Mouse (Mus musculus): ENCODE results near the gene Fam155a. TPM values are rescaled to one million over a fixed set of nuclear protein-coding genes. Genes with fewer than 3 reads are reported as not detected.

Gene Fam155a
- total and polyA plus RNA-seq, 2 experiments from 2014 or later, result 0.04 to 1.4 TPM

GRCm38 (mm10) chr8:9255316-9255715 lies 515.6 kb downstream of the Fam155a start:
- DNase-seq (ENCODE audit: low spot score) (no peak), ATAC-seq (ENCODE audit: insufficient read depth, low read depth) (no peak)
- H3K9me3 ChIP-seq (replicated peaks; ENCODE audit: control insufficient read depth, low read length), result no peaks in the 10 kb centered on the region
- no peak for TF ChIP-seq EP300 (IDR thresholded peaks at IDR 0.05; ENCODE audit: low read depth)
- no peak for TF ChIP-seq CTCF (IDR thresholded peaks at IDR 0.05; ENCODE audit: low read depth)
- 87% methylated on average over 5 of the region's 5 CpGs for WGBS
- no peaks in the 10 kb centered on the region for H3K36me3 ChIP-seq (replicated peaks; ENCODE audit: control insufficient read depth, insufficient read depth, low read length)
- H3K4me3 ChIP-seq (ENCODE audit: low read depth, low read length), result no peak overlapping the region
- H3K27ac ChIP-seq (ENCODE audit: low read depth), result no peak overlapping the region
- H3K9ac ChIP-seq (replicated peaks; ENCODE audit: low read depth, low read length), result no peak overlapping the region
- H3K4me2 ChIP-seq (ENCODE audit: low read depth, low read length), result no peak overlapping the region
- H3K27me3 ChIP-seq (ENCODE audit: control insufficient read depth, insufficient read depth, low read length), result no peaks in the 10 kb centered on the region
- H3K4me1 ChIP-seq (ENCODE audit: control insufficient read depth, insufficient read depth), result no peaks in the 10 kb centered on the region

DNA sequence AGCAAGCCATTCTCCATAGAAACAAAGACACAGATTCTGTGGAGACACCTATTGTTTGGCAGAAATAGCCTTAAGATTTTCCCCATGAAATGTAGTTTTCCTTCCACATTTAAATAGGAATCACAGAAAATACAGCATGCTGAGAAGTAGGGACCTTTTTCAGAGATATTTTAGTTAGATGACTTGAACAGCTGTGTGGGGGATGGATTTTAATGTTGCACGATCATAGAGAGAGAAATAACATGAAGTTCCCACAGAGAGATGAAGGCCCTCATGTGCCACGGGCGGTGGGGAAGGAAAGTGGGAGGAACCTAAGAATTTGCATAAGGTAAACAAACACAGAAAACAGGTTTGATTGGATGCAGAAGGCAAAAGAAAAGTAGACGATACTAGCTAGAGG lies 518.0 kb downstream of the Fam155a start:
- Histone ChIP-seq H3K4me1 (ENCODE audit: control insufficient read depth, insufficient read depth) (no peaks in the 10 kb centered on the region), H3K27ac (ENCODE audit: low read depth) (no peak overlapping the region), H3K9me3 (replicated peaks; ENCODE audit: control insufficient read depth, low read length) (no peaks in the 10 kb centered on the region), H3K36me3 (replicated peaks; ENCODE audit: control insufficient read depth, insufficient read depth, low read length) (no peaks in the 10 kb centered on the region), H3K27me3 (ENCODE audit: control insufficient read depth, insufficient read depth, low read length) (no peaks in the 10 kb centered on the region), H3K4me3 (ENCODE audit: low read depth, low read length) (no peak overlapping the region), H3K4me2 (ENCODE audit: low read depth, low read length) (no peak overlapping the region), H3K9ac (replicated peaks; ENCODE audit: low read depth, low read length) (no peak overlapping the region)
- ATAC-seq (ENCODE audit: insufficient read depth, low read depth), result no peak
- WGBS, result 62% methylated on average over 4 of the region's 4 CpGs
- no peak for DNase-seq (ENCODE audit: low spot score)
- TF ChIP-seq CTCF (IDR thresholded peaks at IDR 0.05; ENCODE audit: low read depth), result no peak
- no peak for TF ChIP-seq EP300 (IDR thresholded peaks at IDR 0.05; ENCODE audit: low read depth)

- H3K4me2 ChIP-seq (ENCODE audit: low read depth, low read length), result no peak overlapping the region
- no peak overlapping the region for H3K4me3 ChIP-seq (ENCODE audit: low read depth, low read length)
- TF ChIP-seq EP300 (IDR thresholded peaks at IDR 0.05; ENCODE audit: low read depth) (no peak), CTCF (IDR thresholded peaks at IDR 0.05; ENCODE audit: low read depth) (no peak)
- no peak overlapping the region for H3K27ac ChIP-seq (ENCODE audit: low read depth)
- whole genome bisulfite sequencing, result 70% methylated on average over 17 of the region's 17 CpGs
- DNase-seq (ENCODE audit: low spot score) (no peak), ATAC-seq (ENCODE audit: insufficient read depth, low read depth) (no peak)
- no peaks in the 10 kb centered on the region for H3K36me3 ChIP-seq (replicated peaks; ENCODE audit: control insufficient read depth, insufficient read depth, low read length)
- H3K9me3 ChIP-seq (replicated peaks; ENCODE audit: control insufficient read depth, low read length), result no peaks in the 10 kb centered on the region
- no peak overlapping the region for H3K9ac ChIP-seq (replicated peaks; ENCODE audit: low read depth, low read length)
- H3K4me1 ChIP-seq (ENCODE audit: control insufficient read depth, insufficient read depth), result no peaks in the 10 kb centered on the region
- no peaks in the 10 kb centered on the region for H3K27me3 ChIP-seq (ENCODE audit: control insufficient read depth, insufficient read depth, low read length)
Measured at GRCm38 (mm10) chr8:9248109-9248821, 522.7 kb downstream of the Fam155a start.

DNA sequence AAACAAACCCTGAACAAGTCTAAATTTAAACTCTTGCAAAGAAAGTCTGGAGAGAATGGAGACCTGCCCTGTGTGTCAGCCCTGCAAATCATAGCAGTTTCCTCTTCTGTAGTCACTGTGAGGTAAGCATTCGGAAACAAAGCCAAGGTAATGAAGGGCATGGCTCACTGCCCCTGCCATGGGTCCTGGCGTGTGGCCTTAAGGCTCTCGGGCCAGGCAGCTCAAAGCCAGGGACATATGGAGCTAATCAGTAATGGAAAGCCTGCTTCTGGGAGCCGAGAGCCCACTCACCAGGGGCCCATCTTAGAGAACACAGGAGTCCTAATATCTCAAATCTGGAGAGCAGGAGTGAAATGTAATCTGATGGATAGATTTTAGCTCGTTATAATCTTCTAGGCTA lies 525.0 kb downstream of the Fam155a start:
- Histone ChIP-seq H3K4me3 (ENCODE audit: low read depth, low read length) (no peak overlapping the region), H3K9me3 (replicated peaks; ENCODE audit: control insufficient read depth, low read length) (no peaks in the 10 kb centered on the region), H3K27ac (ENCODE audit: low read depth) (no peak overlapping the region), H3K36me3 (replicated peaks; ENCODE audit: control insufficient read depth, insufficient read depth, low read length) (no peaks in the 10 kb centered on the region), H3K27me3 (ENCODE audit: control insufficient read depth, insufficient read depth, low read length) (no peaks in the 10 kb centered on the region), H3K4me1 (ENCODE audit: control insufficient read depth, insufficient read depth) (no peaks in the 10 kb centered on the region), H3K4me2 (ENCODE audit: low read depth, low read length) (no peak overlapping the region), H3K9ac (replicated peaks; ENCODE audit: low read depth, low read length) (no peak overlapping the region)
- DNase-seq (ENCODE audit: low spot score), result no peak
- no peak for ATAC-seq (ENCODE audit: insufficient read depth, low read depth)
- TF ChIP-seq EP300 (IDR thresholded peaks at IDR 0.05; ENCODE audit: low read depth) (no peak), CTCF (IDR thresholded peaks at IDR 0.05; ENCODE audit: low read depth) (no peak)
- 49% methylated on average over 5 of the region's 5 CpGs for WGBS

DNA sequence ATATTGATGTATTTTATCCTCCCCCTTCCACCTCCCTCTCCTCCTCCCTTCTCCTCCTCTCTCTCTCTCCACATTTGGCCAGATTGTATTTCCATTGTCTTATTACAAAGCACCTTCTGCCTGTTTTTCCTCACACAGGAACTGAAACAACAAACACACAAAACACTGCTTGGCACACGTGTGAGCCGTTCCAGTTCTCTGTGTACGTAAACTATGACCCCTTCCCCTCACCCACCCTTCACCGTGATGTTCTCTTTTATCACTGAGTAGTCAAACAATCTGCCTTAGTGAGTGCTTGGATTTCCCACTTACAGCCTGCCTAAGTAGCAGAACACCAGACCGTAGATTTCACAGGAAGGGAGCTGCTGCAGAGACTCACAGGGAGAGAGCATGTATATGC lies 530.0 kb downstream of the Fam155a start:
- Histone ChIP-seq H3K4me1 (ENCODE audit: control insufficient read depth, insufficient read depth) (no peaks in the 10 kb centered on the region), H3K27me3 (ENCODE audit: control insufficient read depth, insufficient read depth, low read length) (no peaks in the 10 kb centered on the region), H3K36me3 (replicated peaks; ENCODE audit: control insufficient read depth, insufficient read depth, low read length) (no peaks in the 10 kb centered on the region), H3K9me3 (replicated peaks; ENCODE audit: control insufficient read depth, low read length) (no peaks in the 10 kb centered on the region), H3K4me2 (ENCODE audit: low read depth, low read length) (no peak overlapping the region), H3K4me3 (ENCODE audit: low read depth, low read length) (no peak overlapping the region), H3K9ac (replicated peaks; ENCODE audit: low read depth, low read length) (no peak overlapping the region), H3K27ac (ENCODE audit: low read depth) (no peak overlapping the region)
- DNase-seq (ENCODE audit: low spot score), result no peak
- WGBS, result 20% methylated on average over 5 of the region's 5 CpGs
- ATAC-seq (ENCODE audit: insufficient read depth, low read depth), result no peak
- TF ChIP-seq EP300 (IDR thresholded peaks at IDR 0.05; ENCODE audit: low read depth) (no peak), CTCF (IDR thresholded peaks at IDR 0.05; ENCODE audit: low read depth) (no peak)

- Histone ChIP-seq H3K27me3 (ENCODE audit: control insufficient read depth, insufficient read depth, low read length) (no peaks in the 10 kb centered on the region), H3K4me2 (ENCODE audit: low read depth, low read length) (no peak overlapping the region), H3K4me3 (ENCODE audit: low read depth, low read length) (no peak overlapping the region), H3K9me3 (replicated peaks; ENCODE audit: control insufficient read depth, low read length) (no peaks in the 10 kb centered on the region), H3K4me1 (ENCODE audit: control insufficient read depth, insufficient read depth) (no peaks in the 10 kb centered on the region), H3K36me3 (replicated peaks; ENCODE audit: control insufficient read depth, insufficient read depth, low read length) (no peaks in the 10 kb centered on the region), H3K9ac (replicated peaks; ENCODE audit: low read depth, low read length) (no peak overlapping the region), H3K27ac (ENCODE audit: low read depth) (no peak overlapping the region)
- ATAC-seq (ENCODE audit: insufficient read depth, low read depth), result no peak
- DNase-seq (ENCODE audit: low spot score), result no peak
- TF ChIP-seq CTCF (IDR thresholded peaks at IDR 0.05; ENCODE audit: low read depth) (no peak), EP300 (IDR thresholded peaks at IDR 0.05; ENCODE audit: low read depth) (no peak)
- 56% methylated on average over 11 of the region's 11 CpGs for WGBS
Measured at GRCm38 (mm10) chr8:9239741-9240140, 531.2 kb downstream of the Fam155a start.

All from heart, postnatal 0 days (tissue).